Mouse (Mus musculus) bone marrow, adult 2 months (tissue): Measurements from ENCODE around the gene Tmco2.

Experiments
- CTCF ChIP-seq: fragments of 200-500 bp; IDR thresholded peaks from 2 replicates; pipeline ENCODE4 v1.5.1; 2011; ENCODE audit warnings: low read length, control low read depth; ENCODE audit not compliant: control insufficient read depth, insufficient read depth
- POLR2A ChIP-seq: fragments of 200-500 bp; IDR thresholded peaks from 2 replicates; pipeline ENCODE4 v1.6.1; 2011; ENCODE audit warnings: low read depth, mild to moderate bottlenecking, control low read depth, low read length, borderline replicate concordance; ENCODE audit not compliant: control insufficient read depth

GRCm38 (mm10) chr4:121074250-121074649 lies 34.8 kb downstream of the Tmco2 start:
- TF ChIP-seq POLR2A (no peak), CTCF (no peak)
